Mouse (Mus musculus) forebrain, postnatal 0 days (tissue): ENCODE results near the gene Rspry1. TPM values are rescaled to one million over a fixed set of nuclear protein-coding genes. Genes with fewer than 3 reads are reported as not detected.
A peak's percentile ranks its signal among the peaks of the same experiment; 100 is the strongest.

Experiments
- ATAC-seq: fragments of 200-750 bp; cut with Nextera tagmentation; 2 replicates; pipeline ENCODE4 v1.8.0; 2017; ENCODE audit warnings: mild to moderate bottlenecking, moderate library complexity
- DNase-seq: peaks from one replicate; pipeline ENCODE4 v3.0.0-alpha.2; 2015
- H3K27ac ChIP-seq: fragments of 300-500 bp; sonication (generic); 2 replicates; pipeline ENCODE4 v1.5.1; 2014; ENCODE audit warnings: low read depth, mild to moderate bottlenecking, antibody characterized with exemption, low read length, moderate library complexity, mixed read lengths
- H3K27me3 ChIP-seq: fragments of 300-500 bp; sonication (generic); 2 replicates; pipeline ENCODE4 v1.6.1; 2014; ENCODE audit warnings: mild to moderate bottlenecking, low read length, mixed read lengths; ENCODE audit not compliant: insufficient read depth
- H3K36me3 ChIP-seq: fragments of 300-500 bp; sonication (generic); 2 replicates; pipeline ENCODE4 v1.6.1; 2014; ENCODE audit warnings: mild to moderate bottlenecking, moderate library complexity; ENCODE audit not compliant: insufficient read depth
- H3K4me1 ChIP-seq: fragments of 300-500 bp; sonication (generic); 2 replicates; pipeline ENCODE4 v1.6.1; 2014; ENCODE audit warnings: antibody characterized with exemption; ENCODE audit not compliant: insufficient read depth
- H3K4me2 ChIP-seq: fragments of 300-500 bp; sonication (generic); 2 replicates; pipeline ENCODE4 v1.6.1; 2014; ENCODE audit warnings: low read depth, mild to moderate bottlenecking, moderate library complexity
- H3K4me3 ChIP-seq: fragments of 300-500 bp; sonication (generic); 2 replicates; pipeline ENCODE4 v1.5.1; 2014; ENCODE audit warnings: low read depth, low read length, mixed read lengths
- H3K9ac ChIP-seq: fragments of 300-500 bp; sonication (generic); 2 replicates; pipeline ENCODE4 v1.6.1; 2014; ENCODE audit warnings: mild to moderate bottlenecking
- H3K9me3 ChIP-seq: fragments of 300-500 bp; sonication (generic); 2 replicates; pipeline ENCODE4 v1.6.1; 2016; ENCODE audit warnings: low read length
- CTCF ChIP-seq: sonication (generic); IDR thresholded peaks from 2 replicates; pipeline ENCODE4 v1.5.1; 2016; ENCODE audit warnings: antibody characterized with exemption, control low read depth, low read depth
- whole genome bisulfite sequencing: fragments of 180-500 bp; shearing (Covaris S2); extraction: QIAGEN DNeasy Blood & Tissue Kit; methylation state at CpG from one replicate; pipeline ENCODE4 v1.1.7; 2014; 5-methylcytosine and 5-hydroxymethylcytosine counted together
- polyA plus RNA-seq: library from polyadenylated mRNA; unstranded; fragments of >200 nt; fragmentation: Nextera tagmentation; extraction: Ambion mirVana; gene quantifications from 2 replicates; pipeline ENCODE4 v1.2.1, GENCODE M21; 2015
- total RNA-seq: library from RNA; depleted of rRNA; stranded (reverse); fragments of >200 nt; gene quantifications from 2 replicates; pipeline ENCODE4 v1.2.3, GENCODE M21; 2014

Gene Rspry1
- total and polyA plus RNA-seq, 2 experiments from 2014 or later, result 32.0 to 55.8 TPM

GRCm38 (mm10) chr8:94641183-94641582, 39.4 kb downstream of the Rspry1 start:
- no peak for TF ChIP-seq CTCF
- H3K36me3 ChIP-seq, result peaks cover 60% of the 10 kb centered on the region
- no peak overlapping the region for H3K4me2 ChIP-seq
- no peaks in the 10 kb centered on the region for H3K27me3 ChIP-seq
- no peaks in the 10 kb centered on the region for H3K9me3 ChIP-seq
- H3K27ac ChIP-seq, result no peak overlapping the region
- 94% methylated on average over 2 of the region's 2 CpGs for WGBS
- H3K4me1 ChIP-seq, result no peaks in the 10 kb centered on the region
- ATAC-seq (no peak), DNase-seq (no peak)
- no peak overlapping the region for H3K9ac ChIP-seq
- no peak overlapping the region for H3K4me3 ChIP-seq

- DNase-seq (no peak), ATAC-seq (no peak)
- Histone ChIP-seq H3K27me3 (no peaks in the 10 kb centered on the region), H3K4me3 (no peak overlapping the region), H3K9me3 (no peaks in the 10 kb centered on the region), H3K4me2 (no peak overlapping the region), H3K4me1 (no peaks in the 10 kb centered on the region), H3K27ac (no peak overlapping the region), H3K9ac (no peak overlapping the region), H3K36me3 (peaks cover 60% of the 10 kb centered on the region)
- 92% methylated on average over 3 of the region's 3 CpGs for WGBS
- TF ChIP-seq CTCF, result peak; percentile 19; the same call in 1 of the 2 replicates
These were observed 40.2 kb downstream of the Rspry1 start for GRCm38 (mm10) chr8:94641938-94642337.

GRCm38 (mm10) chr8:94645202-94645601, 43.5 kb downstream of the Rspry1 start:
- Histone ChIP-seq H3K36me3 (peaks cover 50% of the 10 kb centered on the region), H3K27me3 (no peaks in the 10 kb centered on the region), H3K4me2 (no peak overlapping the region), H3K27ac (no peak overlapping the region), H3K4me3 (no peak overlapping the region), H3K4me1 (no peaks in the 10 kb centered on the region), H3K9me3 (no peaks in the 10 kb centered on the region), H3K9ac (no peak overlapping the region)
- ATAC-seq (no peak), DNase-seq (no peak)
- 56% methylated on average over 1 of the region's 1 CpGs for WGBS
- no peak for TF ChIP-seq CTCF

GRCm38 (mm10) chr8:94646165-94646564, 44.4 kb downstream of the Rspry1 start:
- H3K27me3 ChIP-seq, result no peaks in the 10 kb centered on the region
- no peaks in the 10 kb centered on the region for H3K4me1 ChIP-seq
- H3K4me2 ChIP-seq, result no peak overlapping the region
- TF ChIP-seq CTCF, result no peak
- no peak for DNase-seq
- H3K4me3 ChIP-seq, result no peak overlapping the region
- ATAC-seq, result no peak
- no peak overlapping the region for H3K9ac ChIP-seq
- H3K27ac ChIP-seq, result no peak overlapping the region
- no peaks in the 10 kb centered on the region for H3K9me3 ChIP-seq
- peaks cover 43% of the 10 kb centered on the region for H3K36me3 ChIP-seq
- WGBS, result 80% methylated on average over 3 of the region's 3 CpGs

GRCm38 (mm10) chr8:94649496-94649895, 47.8 kb downstream of the Rspry1 start:
- no peak overlapping the region for H3K4me2 ChIP-seq
- 38% methylated on average over 3 of the region's 3 CpGs for WGBS
- ATAC-seq (no peak; the same call in 1 of the 2 replicates), DNase-seq (no peak)
- no peak for TF ChIP-seq CTCF
- H3K27ac ChIP-seq, result no peak overlapping the region
- H3K27me3 ChIP-seq, result no peaks in the 10 kb centered on the region
- no peaks in the 10 kb centered on the region for H3K4me1 ChIP-seq
- H3K4me3 ChIP-seq, result no peak overlapping the region
- H3K36me3 ChIP-seq, result peaks cover 56% of the 10 kb centered on the region
- H3K9ac ChIP-seq, result no peak overlapping the region
- no peaks in the 10 kb centered on the region for H3K9me3 ChIP-seq

- no peak for TF ChIP-seq CTCF
- H3K9ac ChIP-seq, result no peak overlapping the region
- no peak overlapping the region for H3K27ac ChIP-seq
- H3K4me2 ChIP-seq, result no peak overlapping the region
- H3K36me3 ChIP-seq, result peaks cover 64% of the 10 kb centered on the region
- no peaks in the 10 kb centered on the region for H3K27me3 ChIP-seq
- H3K4me1 ChIP-seq, result no peaks in the 10 kb centered on the region
- DNase-seq (no peak), ATAC-seq (no peak)
- 87% methylated on average over 3 of the region's 3 CpGs for WGBS
- no peak overlapping the region for H3K4me3 ChIP-seq
- H3K9me3 ChIP-seq, result no peaks in the 10 kb centered on the region
These were observed 51.2 kb downstream of the Rspry1 start for GRCm38 (mm10) chr8:94652951-94653350.

GRCm38 (mm10) chr8:94654994-94655393, 53.3 kb downstream of the Rspry1 start:
- ATAC-seq (no peak), DNase-seq (no peak)
- Histone ChIP-seq H3K4me2 (no peak overlapping the region), H3K27ac (no peak overlapping the region), H3K9ac (no peak overlapping the region), H3K27me3 (no peaks in the 10 kb centered on the region), H3K4me3 (no peak overlapping the region), H3K36me3 (peaks cover 56% of the 10 kb centered on the region), H3K4me1 (no peaks in the 10 kb centered on the region), H3K9me3 (no peaks in the 10 kb centered on the region)
- no peak for TF ChIP-seq CTCF

GRCm38 (mm10) chr8:94658031-94658430, 56.3 kb downstream of the Rspry1 start:
- no peak overlapping the region for H3K4me2 ChIP-seq
- H3K9me3 ChIP-seq, result no peaks in the 10 kb centered on the region
- no peaks in the 10 kb centered on the region for H3K27me3 ChIP-seq
- H3K4me3 ChIP-seq, result no peak overlapping the region
- 79% methylated on average over 2 of the region's 2 CpGs for WGBS
- no peak overlapping the region for H3K27ac ChIP-seq
- TF ChIP-seq CTCF, result peak; percentile 24; the same call in 1 of the 2 replicates
- H3K9ac ChIP-seq, result no peak overlapping the region
- DNase-seq, result no peak
- peaks cover 42% of the 10 kb centered on the region for H3K36me3 ChIP-seq
- H3K4me1 ChIP-seq, result no peaks in the 10 kb centered on the region
- ATAC-seq, result no peak
